25 mouse cellular contexts compared by ENCODE assay signal in the genomic region with DNA sequence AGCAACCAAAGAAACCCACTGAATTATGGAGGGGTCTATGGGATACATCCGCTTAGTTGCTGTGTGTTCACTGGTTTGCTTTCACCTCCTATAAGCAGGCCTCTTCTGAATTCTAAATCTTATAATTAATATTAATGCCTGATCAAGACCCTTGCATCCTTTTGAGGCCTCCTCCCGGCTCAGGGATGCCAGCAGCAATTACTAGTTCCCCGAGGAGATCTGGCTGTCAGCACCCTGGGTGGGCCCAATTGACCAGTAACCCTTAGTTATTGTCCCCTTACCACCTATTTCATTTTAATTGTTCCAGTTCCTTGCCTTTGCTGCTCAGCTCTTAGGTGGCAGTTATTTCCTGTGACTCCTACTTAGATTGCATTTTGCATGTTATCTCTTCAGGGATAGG. TPM values are rescaled to one million over a fixed set of nuclear protein-coding genes. Genes with fewer than 3 reads are reported as not detected.
A peak's percentile ranks its signal among the peaks of the same experiment; 100 is the strongest.
DNase-seq lines count a peak whose midpoint lies in the region; ATAC-seq lines count a peak whose summit lies in the region.
"Had no signal": no experiment of that assay in that cellular context is flagged by ENCODE, and none has a peak within 500 bp of the region (broad histone marks: within the 10 kb centered on the region; RNA-seq: fewer than 3 reads in every experiment).

No protein-coding gene starts in this region.

- H3K9ac ChIP-seq in hindbrain, embryonic 12.5 days, result no peak overlapping the region
- H3K9ac ChIP-seq in hindbrain, embryonic 14.5 days, result no peak overlapping the region
- H3K9ac ChIP-seq in midbrain, embryonic 13.5 days (replicated peaks), result no peak overlapping the region
- H3K9ac ChIP-seq: embryonic facial prominence, embryonic 13.5 days; forebrain, embryonic 13.5 days; forebrain, postnatal 0 days; hindbrain, embryonic 13.5 days had no signal

- no peak overlapping the region for H3K4me2 ChIP-seq in hindbrain, embryonic 12.5 days (replicated peaks)
- no peak overlapping the region for H3K4me2 ChIP-seq in hindbrain, embryonic 14.5 days (replicated peaks)
- H3K4me2 ChIP-seq in midbrain, embryonic 13.5 days (replicated peaks), result no peak overlapping the region
- H3K4me2 ChIP-seq: embryonic facial prominence, embryonic 13.5 days; forebrain, embryonic 13.5 days; hindbrain, embryonic 13.5 days had no signal

- H3K27ac ChIP-seq in hindbrain, embryonic 12.5 days, result no peak overlapping the region
- H3K27ac ChIP-seq in hindbrain, embryonic 14.5 days, result no peak overlapping the region
- H3K27ac ChIP-seq in midbrain, embryonic 13.5 days, result peak overlapping the region; percentile 51; the same call in 1 of the 2 replicates
- H3K27ac ChIP-seq in midbrain, embryonic 10.5 days (replicated peaks), result no peak overlapping the region
- H3K27ac ChIP-seq in limb, embryonic 10.5 days, result no peak overlapping the region
- H3K27ac ChIP-seq: embryonic facial prominence, embryonic 10.5 days; embryonic facial prominence, embryonic 13.5 days; forebrain, embryonic 13.5 days; heart, adult 2 months; heart, embryonic 10.5 days; hindbrain, embryonic 13.5 days; hindbrain, postnatal 0 days had no signal

- no peak overlapping the region for H3K4me3 ChIP-seq in hindbrain, embryonic 12.5 days
- no peak overlapping the region for H3K4me3 ChIP-seq in hindbrain, embryonic 14.5 days (replicated peaks; ENCODE audit: low read length)
- no peak overlapping the region for H3K4me3 ChIP-seq in midbrain, embryonic 13.5 days (replicated peaks)
- no peak overlapping the region for H3K4me3 ChIP-seq in midbrain, embryonic 10.5 days
- H3K4me3 ChIP-seq in limb, embryonic 10.5 days, result no peak overlapping the region
- H3K4me3 ChIP-seq: embryonic facial prominence, embryonic 10.5 days; embryonic facial prominence, embryonic 13.5 days; erythroblast, embryonic 14.5 days; forebrain, embryonic 13.5 days; heart, adult 2 months; heart, embryonic 10.5 days; hindbrain, embryonic 13.5 days had no signal

- WGBS in hindbrain, embryonic 12.5 days, result 41% methylated on average over 3 of the region's 3 CpGs
- 22% methylated on average over 3 of the region's 3 CpGs for WGBS in hindbrain, embryonic 14.5 days
- 23% methylated on average over 3 of the region's 3 CpGs for WGBS in midbrain, embryonic 13.5 days
- WGBS in midbrain, embryonic 10.5 days, result 51% methylated on average over 3 of the region's 3 CpGs
- WGBS in limb, embryonic 10.5 days, result 57% methylated on average over 3 of the region's 3 CpGs

- no peak for DNase-seq in hindbrain, embryonic 14.5 days (ENCODE audit: low spot score)
- DNase-seq in midbrain, embryonic 10.5 days (ENCODE audit: low spot score), result no peak
- peak; percentile 44 for DNase-seq in retina, embryonic 14.5 days (ENCODE audit: low spot score)
- no peak for DNase-seq in limb, embryonic 10.5 days (ENCODE audit: low spot score)
- DNase-seq: adrenal gland, adult 2 months; adrenal gland, postnatal 14 days; cerebellum, adult 11-12 months; cerebellum, adult 8-10 months; cerebellum, postnatal 10 days; cerebellum, postnatal 36 days; embryo, embryonic 11 days; forebrain, postnatal 0 days; gastrocnemius, postnatal 25 days; heart, adult 2 months had no signal

- H3K9me3 ChIP-seq in hindbrain, embryonic 12.5 days (replicated peaks), result no peaks in the 10 kb centered on the region
- no peaks in the 10 kb centered on the region for H3K9me3 ChIP-seq in hindbrain, embryonic 14.5 days (ENCODE audit: control insufficient read depth, low read length)
- H3K9me3 ChIP-seq in midbrain, embryonic 13.5 days, result no peaks in the 10 kb centered on the region
- no peaks in the 10 kb centered on the region for H3K9me3 ChIP-seq in midbrain, embryonic 10.5 days (replicated peaks)
- no peaks in the 10 kb centered on the region for H3K9me3 ChIP-seq in limb, embryonic 10.5 days (replicated peaks)
- H3K9me3 ChIP-seq: embryonic facial prominence, embryonic 10.5 days; embryonic facial prominence, embryonic 13.5 days; forebrain, embryonic 13.5 days; heart, embryonic 10.5 days; hindbrain, embryonic 13.5 days had no signal

- H3K4me1 ChIP-seq in hindbrain, embryonic 12.5 days, result no peaks in the 10 kb centered on the region
- no peaks in the 10 kb centered on the region for H3K4me1 ChIP-seq in hindbrain, embryonic 14.5 days (replicated peaks; ENCODE audit: control insufficient read depth, insufficient read depth, low read length)
- peaks cover 9% of the 10 kb centered on the region for H3K4me1 ChIP-seq in midbrain, embryonic 13.5 days (replicated peaks)
- H3K4me1 ChIP-seq in midbrain, embryonic 10.5 days, result peaks cover 7% of the 10 kb centered on the region; the same call in 1 of the 2 replicates
- no peaks in the 10 kb centered on the region for H3K4me1 ChIP-seq in limb, embryonic 10.5 days
- H3K4me1 ChIP-seq: embryonic facial prominence, embryonic 10.5 days; embryonic facial prominence, embryonic 13.5 days; forebrain, embryonic 13.5 days; heart, embryonic 10.5 days had no signal

- no peaks in the 10 kb centered on the region for H3K36me3 ChIP-seq in hindbrain, embryonic 12.5 days
- no peaks in the 10 kb centered on the region for H3K36me3 ChIP-seq in hindbrain, embryonic 14.5 days (replicated peaks; ENCODE audit: control insufficient read depth, insufficient read depth)
- H3K36me3 ChIP-seq in midbrain, embryonic 13.5 days, result no peaks in the 10 kb centered on the region
- no peaks in the 10 kb centered on the region for H3K36me3 ChIP-seq in midbrain, embryonic 10.5 days
- H3K36me3 ChIP-seq in limb, embryonic 10.5 days, result no peaks in the 10 kb centered on the region
- H3K36me3 ChIP-seq: embryonic facial prominence, embryonic 10.5 days; embryonic facial prominence, embryonic 13.5 days; heart, embryonic 10.5 days; hindbrain, embryonic 13.5 days had no signal

- H3K27me3 ChIP-seq in hindbrain, embryonic 12.5 days, result no peaks in the 10 kb centered on the region
- H3K27me3 ChIP-seq in hindbrain, embryonic 14.5 days (ENCODE audit: control insufficient read depth, insufficient read depth, low read length), result no peaks in the 10 kb centered on the region
- H3K27me3 ChIP-seq in midbrain, embryonic 13.5 days, result no peaks in the 10 kb centered on the region
- H3K27me3 ChIP-seq in midbrain, embryonic 10.5 days (ENCODE audit: low read depth, poor library complexity, severe bottlenecking), result no peaks in the 10 kb centered on the region
- H3K27me3 ChIP-seq in limb, embryonic 10.5 days (ENCODE audit: low read depth, poor library complexity, severe bottlenecking), result no peaks in the 10 kb centered on the region
- H3K27me3 ChIP-seq: embryonic facial prominence, embryonic 13.5 days; forebrain, embryonic 13.5 days; hindbrain, embryonic 13.5 days had no signal

- peak; percentile 29; the same call in 1 of the 2 replicates for ATAC-seq in hindbrain, embryonic 12.5 days (ENCODE audit: low FRiP score)
- no peak for ATAC-seq in hindbrain, embryonic 14.5 days (ENCODE audit: low FRiP score)
- ATAC-seq in midbrain, embryonic 13.5 days, result peak; percentile 68; the same call in 1 of the 2 replicates
- ATAC-seq: CD4-positive, CD25-positive, alpha-beta regulatory T cell, adult 4 months; inflammation-experienced regulatory T-cells, adult 6 months had no signal

RNA-seq across cellular contexts. Expression of gene Tmx4, which starts 38.4 kb away (rescaled TPM):
- polyA plus RNA-seq in hindbrain, embryonic 12.5 days (2016; fragmentation: Nextera tagmentation; extraction: Ambion mirVana), result 74.0 and 80.3 TPM in 2 replicates
- polyA plus RNA-seq in hindbrain, embryonic 14.5 days (2014; fragmentation: Nextera tagmentation; extraction: Ambion mirVana), result 142 and 147 TPM in 2 replicates
- polyA plus RNA-seq in midbrain, embryonic 13.5 days (2015; fragmentation: Nextera tagmentation; extraction: Ambion mirVana), result 97.4 and 109 TPM in 2 replicates
- 23.6 and 38.5 TPM in 2 replicates for polyA plus RNA-seq in midbrain, embryonic 10.5 days (2016; fragmentation: Nextera tagmentation; extraction: Ambion mirVana)
- 15.0 and 24.3 TPM in 2 replicates for polyA plus RNA-seq in limb, embryonic 10.5 days (2016; fragmentation: Nextera tagmentation; extraction: Ambion mirVana)
